Mouse (Mus musculus) thymus, adult 2 months (tissue): ENCODE data around the gene Txnrd2. TPM values are rescaled to one million over a fixed set of nuclear protein-coding genes. Genes with fewer than 3 reads are reported as not detected.

Source experiments
- DNase-seq: peaks from one replicate; pipeline ENCODE4 v3.0.0; 2021
- H3K27ac ChIP-seq: fragments of 200-500 bp; 2 replicates; pipeline ENCODE4 v1.5.1; 2012; ENCODE audit warnings: low read length, control low read depth; ENCODE audit not compliant: control insufficient read depth, insufficient read depth
- H3K27me3 ChIP-seq: fragments of 200-500 bp; 2 replicates; pipeline ENCODE4 v1.6.1; 2012; ENCODE audit warnings: mild to moderate bottlenecking, low read length, moderate library complexity, mixed read lengths; ENCODE audit not compliant: control insufficient read depth, insufficient read depth
- H3K36me3 ChIP-seq: fragments of 200-500 bp; 2 replicates; pipeline ENCODE4 v1.6.1; 2012; ENCODE audit warnings: mild to moderate bottlenecking, low read length, moderate library complexity; ENCODE audit not compliant: control insufficient read depth, insufficient read depth
- H3K4me1 ChIP-seq: fragments of 200-500 bp; replicated peaks from 2 replicates; pipeline ENCODE4 v1.6.1; 2012; ENCODE audit warnings: low read length; ENCODE audit not compliant: control insufficient read depth, insufficient read depth
- H3K4me3 ChIP-seq: fragments of 200-500 bp; 2 replicates; pipeline ENCODE4 v1.5.1; 2012; ENCODE audit warnings: mild to moderate bottlenecking, low read length, control low read depth, moderate library complexity; ENCODE audit not compliant: control insufficient read depth, insufficient read depth
- CTCF ChIP-seq: fragments of 200-500 bp; IDR thresholded peaks from 2 replicates; pipeline ENCODE4 v1.5.1; 2012; ENCODE audit warnings: mild to moderate bottlenecking, control low read depth, low read length, moderate library complexity, borderline replicate concordance; ENCODE audit not compliant: control insufficient read depth, poor library complexity, insufficient read depth; ENCODE audit errors: extremely low read depth
- POLR2A ChIP-seq: fragments of 200-500 bp; IDR thresholded peaks from 2 replicates; pipeline ENCODE4 v1.6.1; 2012; ENCODE audit warnings: mild to moderate bottlenecking, low read length, control low read depth, moderate library complexity; ENCODE audit not compliant: control insufficient read depth, poor library complexity, insufficient read depth; ENCODE audit errors: extremely low read depth
- WGBS: fragments of 180-500 bp; shearing (Covaris S2); methylation state at CpG from one replicate; pipeline ENCODE4 v1.1.7; 2018; 5-methylcytosine and 5-hydroxymethylcytosine counted together
- polyA plus RNA-seq: library from polyadenylated mRNA; depleted of rRNA; stranded (reverse); fragments of >200 nt; gene quantifications from 2 replicates; pipeline ENCODE4 v1.2.3, GENCODE M21; 2012

Txnrd2 gene
- polyA plus RNA-seq, 1 experiment = 10.6 TPM

GRCm38 (mm10) chr16:18429641-18430040, 3.5 kb downstream of the Txnrd2 start:
- 97% methylated on average over 8 of the region's 8 CpGs for WGBS
- DNase-seq = no peak
- no peak overlapping the region for H3K27ac ChIP-seq
- peaks cover 20% of the 10 kb centered on the region for H3K4me1 ChIP-seq
- no peaks in the 10 kb centered on the region for H3K36me3 ChIP-seq
- H3K4me3 ChIP-seq = no peak overlapping the region
- no peaks in the 10 kb centered on the region for H3K27me3 ChIP-seq
- no peak for TF ChIP-seq POLR2A
- no peak for TF ChIP-seq CTCF

- H3K4me3 ChIP-seq = no peak overlapping the region
- no peaks in the 10 kb centered on the region for H3K27me3 ChIP-seq
- no peaks in the 10 kb centered on the region for H3K36me3 ChIP-seq
- peaks cover 11% of the 10 kb centered on the region for H3K4me1 ChIP-seq
- no peak for DNase-seq
- no peak overlapping the region for H3K27ac ChIP-seq
- WGBS = 95% methylated on average over 8 of the region's 8 CpGs
- TF ChIP-seq POLR2A = no peak
- no peak for TF ChIP-seq CTCF
Measured at GRCm38 (mm10) chr16:18430641-18431212, 4.5 kb downstream of the Txnrd2 start.

- TF ChIP-seq POLR2A (no peak), CTCF (no peak)
- Histone ChIP-seq H3K4me1 (no peaks in the 10 kb centered on the region), H3K4me3 (no peak overlapping the region), H3K27me3 (no peaks in the 10 kb centered on the region), H3K27ac (no peak overlapping the region), H3K36me3 (no peaks in the 10 kb centered on the region)
- 95% methylated on average over 5 of the region's 5 CpGs for WGBS
- DNase-seq = no peak
Measured at GRCm38 (mm10) chr16:18433341-18433920, 7.2 kb downstream of the Txnrd2 start.

GRCm38 (mm10) chr16:18436128-18436527, 9.9 kb downstream of the Txnrd2 start:
- Histone ChIP-seq H3K27me3 (no peaks in the 10 kb centered on the region), H3K4me1 (no peaks in the 10 kb centered on the region), H3K36me3 (no peaks in the 10 kb centered on the region), H3K27ac (no peak overlapping the region), H3K4me3 (no peak overlapping the region)
- 95% methylated on average over 6 of the region's 6 CpGs for WGBS
- TF ChIP-seq CTCF (no peak), POLR2A (no peak)
- DNase-seq = no peak

GRCm38 (mm10) chr16:18443385-18443841, 17.2 kb downstream of the Txnrd2 start:
- Histone ChIP-seq H3K4me3 (no peak overlapping the region), H3K4me1 (no peaks in the 10 kb centered on the region), H3K36me3 (no peaks in the 10 kb centered on the region), H3K27me3 (no peaks in the 10 kb centered on the region), H3K27ac (no peak overlapping the region)
- WGBS = 31% methylated on average over 8 of the region's 8 CpGs
- TF ChIP-seq POLR2A = no peak
- TF ChIP-seq CTCF = peak; percentile 98
- peak; percentile 96 for DNase-seq

- Histone ChIP-seq H3K4me1 (peaks cover 14% of the 10 kb centered on the region), H3K27me3 (no peaks in the 10 kb centered on the region), H3K27ac (no peak overlapping the region), H3K36me3 (no peaks in the 10 kb centered on the region), H3K4me3 (no peak overlapping the region)
- DNase-seq = no peak
- TF ChIP-seq POLR2A (no peak), CTCF (no peak)
Measured at GRCm38 (mm10) chr16:18447243-18447642, 21.1 kb downstream of the Txnrd2 start.
